Mouse (Mus musculus): ENCODE measurements at regions not wholly inside any gene's neighbourhood (a gene's known extent, or its start where the extent isn't known, plus 50 kb on each side); places are given as distances from the start of the nearest gene placed in this dataset.

DNA sequence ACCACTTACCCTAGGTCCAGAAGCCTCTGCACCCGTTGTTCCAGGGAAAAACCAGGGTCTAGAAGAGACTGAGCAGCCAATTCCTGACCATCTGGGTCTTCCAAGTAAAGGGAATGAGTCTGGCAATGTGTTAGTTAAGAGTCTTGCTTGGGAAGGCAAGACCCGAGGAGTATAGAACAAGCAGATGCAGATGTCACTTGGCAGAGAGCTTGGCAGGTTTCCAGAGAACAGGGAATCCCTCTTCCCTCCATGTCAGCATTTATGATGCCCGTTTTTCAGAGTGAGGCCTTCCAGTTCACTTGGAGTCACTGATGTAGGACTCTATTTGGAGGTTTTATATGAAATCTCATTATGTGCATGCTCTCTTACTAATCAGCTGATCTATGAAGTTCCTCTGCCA is 231.1 kb downstream of the Bcl2 start:
- TF ChIP-seq CTCF (IDR thresholded peaks at IDR 0.05; ENCODE audit: low read depth, low read length) (no peak), GATA1 (IDR thresholded peaks at IDR 0.05; ENCODE audit: borderline replicate concordance, low read length) (no peak), TAL1 (conservative IDR thresholded peaks at IDR 0.05; ENCODE audit: low read depth, low read length) (no peak), GATA2 (IDR thresholded peaks at IDR 0.05; ENCODE audit: borderline replicate concordance, low read depth, low read length) (no peak), POLR2AphosphoS5 (IDR thresholded peaks at IDR 0.05; ENCODE audit: insufficient replicate concordance, low read depth, low read length) (no peak)

Data from G1E (cell line).